Mouse (Mus musculus) olfactory bulb, adult 2 months (tissue): ENCODE measurements at regions not wholly inside any gene's neighbourhood (a gene's known extent, or its start where the extent isn't known, plus 50 kb on each side); places are given as distances from the start of the nearest gene placed in this dataset.
A peak's percentile ranks its signal among the peaks of the same experiment; 100 is the strongest.

Experiments used
- H3K27ac ChIP-seq: fragments of 200-500 bp; 2 replicates; pipeline ENCODE4 v1.5.1; 2012; ENCODE audit warnings: low read depth, low read length; ENCODE audit not compliant: insufficient read depth
- H3K4me1 ChIP-seq: fragments of 200-500 bp; 2 replicates; pipeline ENCODE4 v1.6.1; 2012; ENCODE audit warnings: low read length; ENCODE audit not compliant: control insufficient read depth, insufficient read depth
- H3K4me3 ChIP-seq: fragments of 200-500 bp; 2 replicates; pipeline ENCODE4 v1.5.1; 2012; ENCODE audit warnings: mild to moderate bottlenecking, low read depth, low read length, moderate library complexity; ENCODE audit not compliant: insufficient read depth
- CTCF ChIP-seq: fragments of 200-500 bp; IDR thresholded peaks from 2 replicates; pipeline ENCODE4 v1.5.1; 2012; ENCODE audit warnings: low read depth, mild to moderate bottlenecking, low read length, moderate library complexity; ENCODE audit not compliant: insufficient read depth
- POLR2A ChIP-seq: fragments of 200-500 bp; IDR thresholded peaks from 2 replicates; pipeline ENCODE4 v1.6.1; 2012; ENCODE audit warnings: mild to moderate bottlenecking, low read depth, low read length, moderate library complexity; ENCODE audit not compliant: insufficient read depth
- WGBS: fragments of 180-500 bp; shearing (Covaris S2); methylation state at CpG from one replicate; pipeline ENCODE4 v1.1.7; 2018; 5-methylcytosine and 5-hydroxymethylcytosine counted together

DNA sequence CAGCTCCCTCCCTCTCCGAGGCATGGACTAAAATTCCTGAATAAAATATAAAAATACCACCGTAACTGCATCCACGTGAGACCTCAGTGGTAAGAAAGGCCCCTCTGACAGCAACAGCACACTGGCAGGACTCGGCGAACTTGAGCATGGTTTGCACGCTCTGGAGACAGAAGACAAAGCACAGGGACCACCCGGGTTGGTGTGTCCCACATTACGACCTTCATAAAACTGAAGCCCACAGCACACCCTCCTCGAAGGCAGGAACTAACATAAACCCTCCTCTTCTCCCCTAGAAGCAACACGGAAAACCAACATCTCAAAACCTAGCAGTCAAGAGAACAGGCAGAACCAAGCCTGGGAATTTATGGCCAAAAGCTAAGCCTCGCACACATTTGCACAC is 101.7 kb upstream of the Hnrnpa3 start:
- WGBS, result 77% methylated on average over 11 of the region's 11 CpGs
- Histone ChIP-seq H3K4me3 (no peak overlapping the region), H3K4me1 (peaks cover 3% of the 10 kb centered on the region; the same call in 1 of the 2 replicates), H3K27ac (no peak overlapping the region)
- TF ChIP-seq POLR2A (no peak), CTCF (no peak)

DNA sequence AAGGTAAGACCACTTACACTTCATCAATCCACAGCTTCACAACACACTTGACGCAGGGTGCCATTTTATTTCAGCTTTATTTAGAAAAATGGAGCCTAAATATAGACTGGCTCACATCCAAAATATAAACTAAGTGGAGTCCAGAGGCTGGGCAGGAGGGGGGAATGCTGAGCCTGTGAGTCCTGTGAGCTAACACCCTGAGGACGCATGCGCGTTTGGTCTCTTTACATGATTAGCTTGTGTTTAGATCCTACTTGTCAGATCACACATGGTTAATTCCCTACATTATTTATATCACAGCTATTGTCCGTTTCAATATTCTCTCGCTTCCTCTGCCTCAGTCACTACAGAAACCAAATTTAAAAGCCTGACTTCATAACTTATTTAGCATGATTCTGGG is 99.1 kb upstream of the Hnrnpa3 start:
- TF ChIP-seq CTCF, result no peak
- 74% methylated on average over 6 of the region's 6 CpGs for WGBS
- no peaks in the 10 kb centered on the region for H3K4me1 ChIP-seq
- no peak overlapping the region for H3K27ac ChIP-seq
- H3K4me3 ChIP-seq, result no peak overlapping the region

DNA sequence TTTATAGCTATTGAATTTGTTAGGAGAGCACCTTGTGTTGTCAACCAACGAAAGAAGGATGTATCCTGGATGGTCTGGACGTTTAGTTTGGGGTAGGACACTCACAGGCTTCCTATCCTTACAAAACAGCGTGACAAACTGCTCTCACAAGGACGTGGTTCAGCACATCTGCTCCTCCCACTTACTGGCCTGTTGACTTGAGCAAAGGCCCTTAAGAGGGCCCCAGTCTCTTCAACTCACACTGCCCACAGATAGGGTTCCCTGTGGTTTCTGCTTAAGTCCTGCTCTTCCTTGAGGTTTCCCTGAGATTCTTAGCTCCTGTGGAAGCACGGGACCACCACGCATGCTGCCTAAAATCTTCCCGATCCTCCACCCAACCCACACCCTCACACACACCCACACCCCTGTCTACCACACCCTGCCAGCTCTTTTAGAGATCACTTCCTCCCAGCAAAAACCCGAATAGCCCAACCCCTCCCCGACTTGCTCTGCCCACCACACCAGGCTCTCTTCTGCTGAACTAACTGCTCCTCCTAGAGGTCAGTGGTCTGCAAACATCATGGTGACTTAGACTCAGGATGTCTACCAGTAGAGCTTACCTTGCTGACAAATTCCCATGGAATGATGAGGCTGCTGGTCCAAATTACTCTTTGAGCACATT is 95.7 kb upstream of the Hnrnpa3 start:
- 77% methylated on average over 9 of the region's 9 CpGs for WGBS
- H3K4me1 ChIP-seq, result no peaks in the 10 kb centered on the region
- H3K27ac ChIP-seq, result no peak overlapping the region
- TF ChIP-seq POLR2A, result no peak
- TF ChIP-seq CTCF, result no peak
- H3K4me3 ChIP-seq, result no peak overlapping the region

- no peak overlapping the region for H3K4me3 ChIP-seq
- TF ChIP-seq POLR2A (no peak), CTCF (no peak)
- 69% methylated on average over 5 of the region's 5 CpGs for WGBS
These were observed 94.3 kb upstream of the Hnrnpa3 start for GRCm38 (mm10) chr2:75564809-75565208.

GRCm38 (mm10) chr2:75567131-75567530 is 91.9 kb upstream of the Hnrnpa3 start:
- Histone ChIP-seq H3K4me1 (no peaks in the 10 kb centered on the region), H3K4me3 (no peak overlapping the region), H3K27ac (no peak overlapping the region)
- TF ChIP-seq CTCF (no peak), POLR2A (no peak)
- 92% methylated on average over 4 of the region's 4 CpGs for WGBS

More at GRCm38 (mm10) chr2:75564809-75565208, 94.3 kb upstream of the Hnrnpa3 start:
- Histone ChIP-seq H3K4me1 (no peaks in the 10 kb centered on the region), H3K27ac (no peak overlapping the region)

GRCm38 (mm10) chr2:75569756-75570155 is 89.3 kb upstream of the Hnrnpa3 start:
- H3K4me3 ChIP-seq, result no peak overlapping the region
- 91% methylated on average over 6 of the region's 6 CpGs for WGBS
- H3K27ac ChIP-seq, result no peak overlapping the region
- TF ChIP-seq POLR2A, result no peak
- no peak for TF ChIP-seq CTCF
- H3K4me1 ChIP-seq, result no peaks in the 10 kb centered on the region

DNA sequence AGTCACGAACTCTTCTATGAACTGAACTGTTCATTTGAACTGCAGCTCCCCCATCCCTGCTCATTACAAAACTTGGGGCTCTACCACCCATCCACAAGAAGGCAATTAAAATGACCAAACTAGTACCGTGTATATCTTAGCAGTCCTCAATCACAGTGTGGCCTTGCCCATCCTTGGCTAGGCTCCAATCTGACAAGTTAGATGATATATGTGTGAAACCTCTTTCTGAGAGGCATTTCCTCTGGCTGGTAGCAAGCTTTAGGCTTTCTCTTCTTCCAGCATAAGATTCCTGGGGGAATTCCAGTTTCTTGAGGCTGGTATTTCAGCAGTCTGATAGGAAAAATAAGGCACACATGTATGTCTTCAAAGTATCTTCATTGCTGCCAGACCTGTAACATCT is 88.8 kb upstream of the Hnrnpa3 start:
- no peak overlapping the region for H3K27ac ChIP-seq
- TF ChIP-seq CTCF, result no peak
- no peak for TF ChIP-seq POLR2A
- 87% methylated on average over 2 of the region's 2 CpGs for WGBS
- H3K4me1 ChIP-seq, result no peaks in the 10 kb centered on the region
- no peak overlapping the region for H3K4me3 ChIP-seq

DNA sequence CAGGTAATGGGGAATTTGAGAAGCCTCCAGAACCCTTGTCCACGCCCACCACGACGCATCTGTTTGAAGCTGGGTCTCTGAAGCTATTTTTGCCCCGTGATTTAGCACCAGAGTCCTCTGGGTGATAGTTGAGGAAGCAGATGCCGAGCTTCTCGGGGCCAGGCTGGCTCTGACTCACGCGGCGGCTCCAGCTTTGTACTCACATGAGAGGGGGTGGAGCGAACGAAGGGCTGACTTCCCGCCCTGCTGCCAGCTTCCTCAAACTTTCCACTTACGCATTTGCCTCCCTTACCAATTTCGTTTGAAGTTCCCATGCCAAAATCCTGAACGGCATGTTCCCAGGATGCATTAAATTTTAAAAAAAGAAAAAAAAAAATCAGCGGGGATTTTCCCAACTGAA is 74.1 kb upstream of the Hnrnpa3 start:
- TF ChIP-seq CTCF (no peak), POLR2A (no peak)
- Histone ChIP-seq H3K4me3 (peak overlapping the region; percentile 19; the same call in 1 of the 2 replicates), H3K4me1 (peaks cover 4% of the 10 kb centered on the region; the same call in 1 of the 2 replicates), H3K27ac (no peak overlapping the region)
- 3% methylated on average over 16 of the region's 16 CpGs for WGBS

GRCm38 (mm10) chr2:75588572-75588971 is 70.5 kb upstream of the Hnrnpa3 start:
- TF ChIP-seq CTCF, result no peak
- no peak for TF ChIP-seq POLR2A
- no peak overlapping the region for H3K27ac ChIP-seq
- 3% methylated on average over 6 of the region's 6 CpGs for WGBS
- H3K4me3 ChIP-seq, result no peak overlapping the region
- peaks cover 4% of the 10 kb centered on the region; the same call in 1 of the 2 replicates for H3K4me1 ChIP-seq
